Mouse (Mus musculus) heart, embryonic 16.5 days (tissue): ENCODE measurements around the gene Mal. TPM values are rescaled to one million over a fixed set of nuclear protein-coding genes. Genes with fewer than 3 reads are reported as not detected.

Experiments used
- ATAC-seq: fragments of 200-750 bp; cut with Nextera tagmentation; replicated peaks from 2 replicates; pipeline ENCODE4 v1.8.0; 2017; ENCODE audit warnings: moderate number of reproducible peaks; ENCODE audit not compliant: insufficient read depth, low FRiP score; ENCODE audit errors: extremely low read depth
- H3K27ac ChIP-seq: fragments of 300-500 bp; sonication (generic); 2 replicates; pipeline ENCODE4 v1.5.1; 2014; ENCODE audit warnings: mild to moderate bottlenecking, low read length, control low read depth, moderate library complexity
- H3K27me3 ChIP-seq: fragments of 300-500 bp; sonication (generic); 2 replicates; pipeline ENCODE4 v1.6.1; 2014; ENCODE audit warnings: low read length, mixed read lengths; ENCODE audit not compliant: control insufficient read depth, insufficient read depth
- H3K36me3 ChIP-seq: fragments of 300-500 bp; sonication (generic); 2 replicates; pipeline ENCODE4 v1.6.1; 2014; ENCODE audit not compliant: control insufficient read depth, insufficient read depth
- H3K4me1 ChIP-seq: fragments of 300-500 bp; sonication (generic); 2 replicates; pipeline ENCODE4 v1.6.1; 2014; ENCODE audit warnings: low read length, mixed read lengths; ENCODE audit not compliant: control insufficient read depth, insufficient read depth
- H3K4me2 ChIP-seq: fragments of 300-500 bp; sonication (generic); 2 replicates; pipeline ENCODE4 v1.6.1; 2014; ENCODE audit warnings: low read depth, mild to moderate bottlenecking, control low read depth, low read length
- H3K4me3 ChIP-seq: fragments of 300-500 bp; sonication (generic); 2 replicates; pipeline ENCODE4 v1.5.1; 2014; ENCODE audit warnings: mild to moderate bottlenecking, control low read depth, low read length
- H3K9ac ChIP-seq: fragments of 300-500 bp; sonication (generic); 2 replicates; pipeline ENCODE4 v1.6.1; 2014; ENCODE audit warnings: low read length, control low read depth
- H3K9me3 ChIP-seq: fragments of 300-500 bp; sonication (generic); replicated peaks from 2 replicates; pipeline ENCODE4 v1.6.1; 2016; ENCODE audit warnings: low read length; ENCODE audit not compliant: control insufficient read depth
- WGBS: fragments of 180-500 bp; shearing (Covaris S2); extraction: QIAGEN DNeasy Blood & Tissue Kit; methylation state at CpG from one replicate; pipeline ENCODE4 v1.1.7; 2014; 5-methylcytosine and 5-hydroxymethylcytosine counted together
- polyA plus RNA-seq: library from polyadenylated mRNA; unstranded; fragments of >200 nt; fragmentation: Nextera tagmentation; extraction: Ambion mirVana; gene quantifications from 2 replicates; pipeline ENCODE4 v1.2.1, GENCODE M21; 2015

Mal gene
- polyA plus RNA-seq, 1 experiment from 2014 or later = 4.1 TPM

DNA sequence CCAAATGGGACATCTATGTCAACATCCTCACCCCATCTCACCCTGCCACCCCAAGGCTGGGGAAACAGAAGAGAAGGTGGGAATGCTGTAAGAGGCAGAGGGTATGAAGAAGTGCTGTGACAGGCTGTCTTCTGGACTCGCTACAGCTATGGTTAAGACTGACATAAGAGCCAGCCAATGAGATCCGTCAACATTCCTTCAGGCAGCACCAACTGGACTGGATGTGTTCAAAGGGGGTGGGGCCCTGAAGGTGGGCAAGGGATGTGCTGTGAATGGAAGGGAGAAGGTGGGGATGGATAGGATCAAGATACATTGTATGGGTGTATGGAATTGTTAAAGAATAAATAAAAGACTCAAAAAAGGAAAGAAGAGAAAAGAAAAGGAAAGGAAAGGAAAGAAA lies 23.9 kb downstream of the Mal start:
- no peak overlapping the region for H3K9ac ChIP-seq
- H3K4me1 ChIP-seq = no peaks in the 10 kb centered on the region
- no peaks in the 10 kb centered on the region for H3K9me3 ChIP-seq
- no peak overlapping the region for H3K4me3 ChIP-seq
- no peaks in the 10 kb centered on the region for H3K36me3 ChIP-seq
- H3K27ac ChIP-seq = no peak overlapping the region
- no peaks in the 10 kb centered on the region; the same call in 1 of the 2 replicates for H3K27me3 ChIP-seq
- WGBS = 68% methylated on average over 2 of the region's 2 CpGs
- H3K4me2 ChIP-seq = no peak overlapping the region
- ATAC-seq = no peak

DNA sequence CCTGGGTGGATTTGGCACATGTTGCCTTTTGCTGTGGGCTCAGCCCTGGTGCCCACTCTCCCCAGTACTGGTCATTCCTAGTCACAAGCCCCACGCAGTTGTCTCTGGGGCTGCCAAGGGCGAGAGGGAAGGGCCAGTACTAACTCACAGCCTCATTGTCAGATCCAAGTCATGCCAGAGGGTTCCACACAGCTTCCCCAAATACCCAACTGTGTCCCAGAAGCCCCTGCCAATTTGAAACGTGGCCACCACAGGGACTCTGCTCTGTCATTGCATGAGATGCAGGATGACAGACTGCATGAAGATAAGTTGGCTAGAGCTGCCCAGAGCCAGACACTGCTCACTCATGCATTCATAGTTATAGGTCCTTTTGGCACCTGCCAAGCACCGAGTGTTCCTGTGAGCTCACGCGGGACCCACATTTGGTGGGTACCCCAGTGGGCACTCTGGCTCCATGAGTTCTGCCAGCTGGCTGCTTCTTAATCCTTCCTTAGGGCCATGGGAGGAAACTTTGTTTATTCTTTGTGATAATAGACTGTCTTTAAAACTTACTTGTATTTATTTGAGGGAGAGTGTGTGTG lies 28.4 kb downstream of the Mal start:
- no peak overlapping the region for H3K27ac ChIP-seq
- no peaks in the 10 kb centered on the region for H3K27me3 ChIP-seq
- H3K36me3 ChIP-seq = no peaks in the 10 kb centered on the region
- H3K4me3 ChIP-seq = no peak overlapping the region
- no peak overlapping the region for H3K9ac ChIP-seq
- no peak overlapping the region for H3K4me2 ChIP-seq
- WGBS = 69% methylated on average over 6 of the region's 6 CpGs
- H3K4me1 ChIP-seq = no peaks in the 10 kb centered on the region
- H3K9me3 ChIP-seq = no peaks in the 10 kb centered on the region
- ATAC-seq = no peak

DNA sequence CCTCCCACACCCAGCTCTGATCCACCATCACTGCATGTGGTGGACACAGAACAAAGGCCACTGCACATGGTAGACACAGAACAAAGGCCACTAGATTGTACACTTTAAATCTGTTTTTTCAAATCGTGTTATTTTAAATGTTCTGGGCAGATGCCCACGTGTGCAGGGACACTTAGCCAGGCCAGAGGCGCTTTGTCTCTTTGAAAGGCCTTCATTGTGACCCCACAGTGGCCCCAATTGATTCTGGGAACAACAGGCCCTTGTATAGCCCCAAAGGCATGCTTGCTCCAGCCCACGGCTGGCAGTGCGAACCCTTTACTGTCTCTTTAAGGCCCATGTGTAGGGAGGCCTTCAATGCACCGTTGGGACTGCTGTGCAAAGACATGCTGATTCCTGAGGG lies 29.1 kb downstream of the Mal start:
- Histone ChIP-seq H3K27me3 (no peaks in the 10 kb centered on the region), H3K27ac (no peak overlapping the region), H3K9ac (no peak overlapping the region), H3K36me3 (no peaks in the 10 kb centered on the region), H3K4me1 (no peaks in the 10 kb centered on the region), H3K4me3 (no peak overlapping the region), H3K4me2 (no peak overlapping the region), H3K9me3 (no peaks in the 10 kb centered on the region)
- WGBS = 62% methylated on average over 6 of the region's 6 CpGs
- ATAC-seq = no peak

DNA sequence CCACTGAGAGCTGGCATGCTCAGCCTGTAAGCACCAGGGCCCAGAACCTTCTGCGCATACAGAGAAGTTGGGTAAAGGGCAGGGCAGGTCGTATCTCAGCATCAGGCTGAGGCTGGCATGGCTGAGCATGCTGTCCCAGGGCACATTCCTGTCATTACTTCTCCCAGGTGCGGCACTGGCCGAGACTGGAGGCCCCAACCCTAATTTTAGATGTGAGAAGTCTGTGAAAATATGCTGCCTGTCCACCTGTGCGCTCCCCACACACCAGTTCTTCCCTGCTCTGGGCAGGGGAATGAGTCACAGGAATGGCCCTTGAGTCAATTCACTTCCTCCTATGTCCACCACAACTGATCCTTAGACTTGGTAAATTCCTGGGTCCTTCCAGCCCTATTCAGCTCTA lies 30.8 kb downstream of the Mal start:
- Histone ChIP-seq H3K9ac (no peak overlapping the region), H3K9me3 (no peaks in the 10 kb centered on the region)
- 51% methylated on average over 5 of the region's 5 CpGs for WGBS

DNA sequence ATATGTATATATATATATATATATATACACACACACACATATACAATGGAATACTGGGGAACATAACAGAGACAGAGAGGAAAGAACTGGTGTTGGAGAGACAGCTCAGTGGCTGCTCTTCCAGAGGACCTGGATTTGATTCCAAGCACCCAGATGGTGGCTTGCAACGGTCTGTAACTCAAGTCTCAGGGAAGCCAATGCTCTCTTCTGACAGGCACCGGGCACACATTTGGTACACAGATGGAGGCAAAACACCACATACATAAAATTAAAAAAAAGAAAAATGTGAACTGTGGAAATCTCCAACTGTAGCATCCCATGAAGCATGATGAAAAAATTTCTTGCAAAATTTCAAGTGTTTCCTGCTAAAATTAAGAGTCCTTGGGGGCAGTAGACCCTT lies 31.7 kb downstream of the Mal start:
- Histone ChIP-seq H3K4me1 (no peaks in the 10 kb centered on the region), H3K27me3 (no peaks in the 10 kb centered on the region), H3K36me3 (no peaks in the 10 kb centered on the region), H3K4me2 (no peak overlapping the region), H3K9ac (no peak overlapping the region), H3K9me3 (no peaks in the 10 kb centered on the region), H3K27ac (no peak overlapping the region), H3K4me3 (no peak overlapping the region)
- WGBS = 86% methylated on average over 2 of the region's 2 CpGs
- ATAC-seq = no peak

More for the DNA sequence above, 30.8 kb downstream of the Mal start:
- ATAC-seq = no peak
- Histone ChIP-seq H3K4me2 (no peak overlapping the region), H3K27ac (no peak overlapping the region), H3K4me3 (no peak overlapping the region), H3K36me3 (no peaks in the 10 kb centered on the region), H3K4me1 (no peaks in the 10 kb centered on the region), H3K27me3 (no peaks in the 10 kb centered on the region)

DNA sequence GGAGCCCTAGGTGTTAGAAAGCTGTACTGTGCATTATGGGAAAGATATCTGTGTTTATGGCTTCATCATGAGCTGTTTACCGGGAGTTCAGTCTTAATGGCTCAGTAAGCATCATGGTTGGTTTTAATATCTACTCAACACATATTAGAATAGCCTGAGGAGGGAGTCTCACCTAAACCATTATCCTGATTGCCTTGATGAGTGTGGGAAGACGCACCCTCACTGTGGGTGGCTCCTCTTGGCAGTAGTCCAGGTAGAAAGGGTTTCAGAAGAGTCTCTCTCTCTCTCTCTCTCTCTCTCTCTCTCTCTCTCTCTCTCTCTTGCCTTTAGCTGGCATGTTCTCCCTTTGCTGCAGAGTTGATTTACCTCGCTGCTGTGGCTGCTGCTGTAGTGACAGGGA lies 34.4 kb downstream of the Mal start:
- no peaks in the 10 kb centered on the region for H3K4me1 ChIP-seq
- H3K27me3 ChIP-seq = no peaks in the 10 kb centered on the region
- H3K9ac ChIP-seq = no peak overlapping the region
- H3K9me3 ChIP-seq = no peaks in the 10 kb centered on the region
- no peak overlapping the region for H3K4me2 ChIP-seq
- H3K27ac ChIP-seq = no peak overlapping the region
- 45% methylated on average over 3 of the region's 3 CpGs for WGBS
- ATAC-seq = no peak
- no peaks in the 10 kb centered on the region for H3K36me3 ChIP-seq
- no peak overlapping the region for H3K4me3 ChIP-seq

DNA sequence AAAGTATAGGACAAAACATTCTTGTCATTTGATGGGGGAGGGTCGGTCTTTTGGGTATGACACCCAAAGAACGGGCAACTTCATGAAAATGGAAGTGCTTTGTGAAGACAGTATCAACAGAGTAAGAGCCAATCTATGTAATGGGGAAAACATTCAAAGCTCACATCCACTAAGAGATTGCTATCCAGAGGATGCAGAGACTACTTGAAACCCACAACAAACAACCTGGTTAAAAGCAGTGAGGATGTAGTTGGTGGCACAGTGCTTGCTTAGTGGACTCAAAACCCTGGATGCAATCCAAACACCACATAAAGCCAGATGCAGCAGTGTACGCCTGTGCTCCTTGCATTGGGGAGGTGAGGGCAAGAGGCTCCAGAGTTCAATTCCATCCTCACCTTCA lies 37.2 kb downstream of the Mal start:
- Histone ChIP-seq H3K4me2 (no peak overlapping the region), H3K4me1 (no peaks in the 10 kb centered on the region), H3K4me3 (no peak overlapping the region), H3K36me3 (no peaks in the 10 kb centered on the region), H3K27ac (no peak overlapping the region), H3K27me3 (no peaks in the 10 kb centered on the region), H3K9ac (no peak overlapping the region), H3K9me3 (no peaks in the 10 kb centered on the region)
- WGBS = 62% methylated on average over 3 of the region's 3 CpGs
- no peak for ATAC-seq

DNA sequence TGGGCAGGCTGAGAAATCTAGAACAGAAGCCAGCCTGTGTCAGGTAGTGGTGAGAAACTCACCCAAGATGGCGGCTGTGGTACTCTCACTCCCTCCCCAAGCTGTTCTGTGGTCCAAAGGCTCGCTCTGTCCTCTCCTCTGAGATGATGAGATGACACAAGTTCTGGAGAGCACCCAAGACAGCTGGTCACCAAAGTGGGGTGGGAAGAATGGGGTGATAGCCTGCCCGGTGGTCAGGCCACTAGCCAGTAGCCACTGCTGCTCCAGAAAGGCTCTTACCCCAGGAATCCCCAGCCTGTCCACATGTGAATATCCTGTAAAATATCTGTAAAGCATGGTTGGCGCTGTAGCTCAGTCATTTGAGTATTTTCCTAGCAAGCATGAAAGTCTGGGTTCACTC lies 44.2 kb downstream of the Mal start:
- WGBS = 83% methylated on average over 4 of the region's 4 CpGs
- Histone ChIP-seq H3K27ac (no peak overlapping the region), H3K4me2 (no peak overlapping the region), H3K36me3 (no peaks in the 10 kb centered on the region), H3K27me3 (no peaks in the 10 kb centered on the region; the same call in 1 of the 2 replicates), H3K4me1 (peaks cover 10% of the 10 kb centered on the region), H3K9me3 (no peaks in the 10 kb centered on the region), H3K4me3 (no peak overlapping the region), H3K9ac (no peak overlapping the region)
- no peak for ATAC-seq

DNA sequence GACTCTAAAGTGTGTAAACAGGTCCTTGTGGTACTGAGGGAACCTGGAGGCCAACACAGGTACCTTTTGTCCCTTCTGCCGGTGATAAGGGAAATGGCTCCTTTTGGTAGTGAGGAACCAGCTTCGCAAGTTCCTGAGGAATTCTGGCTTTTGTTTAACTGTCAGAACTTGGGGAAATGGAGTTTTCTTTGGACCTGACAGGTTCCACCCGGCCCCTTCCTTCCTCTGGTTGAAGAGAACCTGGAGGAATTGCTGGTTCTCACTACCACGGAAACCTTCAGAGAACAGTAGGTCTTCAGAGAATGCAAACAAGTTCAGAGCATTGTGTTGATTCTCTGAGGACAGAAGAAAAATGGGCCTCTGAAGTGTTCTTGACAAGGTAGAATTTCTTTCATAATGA lies 45.1 kb downstream of the Mal start:
- 56% methylated on average over 4 of the region's 4 CpGs for WGBS
- H3K9ac ChIP-seq = no peak overlapping the region
- no peaks in the 10 kb centered on the region for H3K36me3 ChIP-seq
- H3K27ac ChIP-seq = no peak overlapping the region
- H3K27me3 ChIP-seq = no peaks in the 10 kb centered on the region; the same call in 1 of the 2 replicates
- ATAC-seq = no peak
- no peak overlapping the region for H3K4me2 ChIP-seq
- peaks cover 10% of the 10 kb centered on the region for H3K4me1 ChIP-seq
- H3K4me3 ChIP-seq = no peak overlapping the region
- no peaks in the 10 kb centered on the region for H3K9me3 ChIP-seq
